Mouse (Mus musculus) frontal cortex, adult 2 months (tissue): ENCODE results near the gene Pkdcc. TPM values are rescaled to one million over a fixed set of nuclear protein-coding genes. Genes with fewer than 3 reads are reported as not detected.

Experiments
- DNase-seq, 2 experiments: peaks; one replicate each; pipeline ENCODE4 v3.0.0; 2022; ENCODE audit warnings: low spot score in 1 of 2; ENCODE audit errors: extremely low spot score in 1 of 2
- polyA plus RNA-seq: library from polyadenylated mRNA; depleted of rRNA; stranded (reverse); fragments of >200 nt; gene quantifications from 2 replicates; pipeline ENCODE4 v1.2.3, GENCODE M21; 2012

Gene Pkdcc
- polyA plus RNA-seq, 1 experiment: 17.4 TPM

DNA sequence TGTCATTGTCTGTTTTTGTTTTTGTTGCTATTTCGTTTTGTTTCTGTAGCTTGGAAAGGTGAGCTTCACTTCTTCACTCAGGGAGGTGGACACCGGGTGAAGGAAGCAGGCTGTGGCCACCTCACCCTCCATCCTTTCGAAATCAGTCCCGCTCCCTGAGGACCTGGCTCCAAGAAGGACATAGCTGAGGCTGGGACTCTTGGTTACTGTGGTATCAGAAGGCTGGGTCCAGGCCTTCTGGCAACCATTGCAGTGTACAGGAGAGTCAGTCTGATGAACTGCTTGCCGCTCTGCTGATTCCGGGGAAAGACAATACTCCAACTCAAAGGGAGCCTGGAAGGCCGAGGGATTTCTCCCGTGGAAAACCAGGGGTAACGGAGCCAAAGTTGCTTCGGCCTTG lies 3.9 kb upstream of the Pkdcc start:
- DNase-seq: no peak

DNA sequence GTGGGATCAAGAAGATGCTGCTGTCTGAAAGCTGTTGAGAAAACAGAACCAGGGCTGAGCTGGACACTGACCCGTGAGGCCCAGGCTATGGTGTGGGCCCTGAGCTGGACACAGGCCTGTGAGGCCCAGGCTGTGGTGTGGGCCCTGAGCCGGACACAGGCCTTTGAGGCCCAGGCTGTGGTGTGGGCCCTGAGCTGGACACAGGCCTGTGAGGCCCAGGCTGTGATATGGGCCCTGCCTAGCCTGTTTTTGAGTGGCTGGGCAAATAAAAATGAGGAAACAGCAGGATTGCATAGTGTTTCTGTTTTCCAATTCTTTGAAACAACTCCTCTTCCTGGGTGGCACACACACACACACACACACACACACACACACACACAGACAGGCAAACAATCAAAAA lies 2.7 kb upstream of the Pkdcc start:
- DNase-seq: no peak

DNA sequence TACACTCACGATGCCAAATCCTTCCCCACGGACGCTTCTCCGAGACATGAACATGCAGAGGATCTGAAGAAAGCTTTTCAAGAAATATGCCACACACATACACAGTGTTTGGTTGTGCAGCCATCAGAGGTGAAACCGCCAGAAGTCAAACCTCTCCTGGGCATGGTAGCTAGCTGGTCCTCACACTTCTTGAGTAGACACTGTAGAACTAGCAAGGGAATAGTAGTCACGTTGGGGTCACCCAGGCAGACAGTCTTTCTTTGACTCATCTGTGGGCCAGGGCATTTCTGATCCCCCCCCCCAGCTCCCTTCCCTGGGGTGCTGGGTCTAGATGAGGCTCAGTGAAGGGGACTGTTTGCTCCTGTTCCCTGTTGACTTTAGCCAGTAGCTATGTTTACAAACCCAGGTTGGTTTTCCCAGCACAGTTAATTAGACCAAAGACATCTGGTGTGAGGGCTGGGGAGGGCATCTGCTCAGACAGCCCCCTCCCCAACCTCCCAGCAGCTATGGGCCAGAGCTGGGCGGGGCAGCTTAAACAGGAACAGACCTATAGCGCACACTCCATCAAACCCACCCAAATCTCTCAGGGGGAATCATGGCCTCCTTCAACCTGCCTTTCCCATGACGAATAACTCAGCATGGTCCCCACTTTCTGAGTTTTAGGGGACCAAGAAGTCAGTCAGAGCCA lies 1.7 kb upstream of the Pkdcc start:
- no peak for DNase-seq

DNA sequence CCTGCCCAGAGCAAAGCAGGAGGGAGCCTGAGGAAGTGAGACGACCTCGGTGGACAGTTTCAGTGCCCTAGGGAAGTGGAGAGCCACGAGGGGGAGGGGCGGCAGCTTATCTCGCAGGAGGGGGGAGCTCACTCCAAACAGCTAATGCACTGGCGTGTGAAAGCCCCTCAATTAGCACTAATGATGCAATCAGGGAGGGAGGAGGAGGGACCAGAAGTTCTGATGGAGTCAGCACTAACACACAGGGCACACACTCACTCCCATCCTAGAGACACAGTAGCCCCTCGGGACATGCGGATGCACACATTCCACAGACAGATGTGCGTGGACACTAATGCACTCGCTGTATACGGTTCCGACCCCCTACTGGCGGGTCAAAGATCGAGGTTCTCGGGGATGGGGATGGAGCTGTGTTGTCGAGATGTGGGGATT lies 915 bp upstream of the Pkdcc start:
- DNase-seq: no peak

DNA sequence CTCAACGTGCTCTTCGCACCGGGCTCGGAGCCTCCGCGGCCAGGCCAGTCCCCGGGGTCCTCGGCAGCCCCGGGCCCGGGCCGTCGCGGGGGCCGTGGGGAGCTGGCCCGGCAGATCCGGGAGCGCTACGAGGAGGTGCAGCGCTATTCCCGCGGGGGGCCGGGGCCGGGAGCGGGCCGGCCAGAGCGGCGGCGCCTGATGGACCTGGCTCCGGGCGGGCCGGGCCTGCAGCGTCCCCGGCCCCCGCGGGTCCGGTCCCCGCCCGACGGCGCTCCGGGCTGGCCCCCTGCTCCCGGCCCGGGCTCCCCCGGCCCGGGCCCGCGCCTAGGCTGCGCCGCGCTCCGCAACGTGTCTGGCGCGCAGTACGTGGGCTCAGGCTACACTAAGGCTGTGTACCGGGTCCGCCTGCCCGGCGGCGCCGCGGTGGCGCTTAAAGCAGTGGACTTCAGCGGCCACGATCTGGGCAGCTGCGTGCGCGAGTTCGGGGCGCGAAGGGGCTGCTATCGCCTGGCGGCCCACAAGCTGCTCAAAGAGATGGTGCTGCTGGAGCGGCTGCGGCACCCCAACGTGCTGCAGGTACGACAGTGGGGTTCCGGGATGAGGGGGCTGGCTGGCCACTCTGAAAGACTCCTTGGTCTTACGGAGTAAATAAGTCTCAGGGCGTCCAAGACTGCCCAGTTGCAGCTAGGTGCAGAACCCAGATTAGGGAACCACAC lies 595 bp downstream of the Pkdcc start:
- DNase-seq: peak in 1 of 2 experiments; percentile 44

DNA sequence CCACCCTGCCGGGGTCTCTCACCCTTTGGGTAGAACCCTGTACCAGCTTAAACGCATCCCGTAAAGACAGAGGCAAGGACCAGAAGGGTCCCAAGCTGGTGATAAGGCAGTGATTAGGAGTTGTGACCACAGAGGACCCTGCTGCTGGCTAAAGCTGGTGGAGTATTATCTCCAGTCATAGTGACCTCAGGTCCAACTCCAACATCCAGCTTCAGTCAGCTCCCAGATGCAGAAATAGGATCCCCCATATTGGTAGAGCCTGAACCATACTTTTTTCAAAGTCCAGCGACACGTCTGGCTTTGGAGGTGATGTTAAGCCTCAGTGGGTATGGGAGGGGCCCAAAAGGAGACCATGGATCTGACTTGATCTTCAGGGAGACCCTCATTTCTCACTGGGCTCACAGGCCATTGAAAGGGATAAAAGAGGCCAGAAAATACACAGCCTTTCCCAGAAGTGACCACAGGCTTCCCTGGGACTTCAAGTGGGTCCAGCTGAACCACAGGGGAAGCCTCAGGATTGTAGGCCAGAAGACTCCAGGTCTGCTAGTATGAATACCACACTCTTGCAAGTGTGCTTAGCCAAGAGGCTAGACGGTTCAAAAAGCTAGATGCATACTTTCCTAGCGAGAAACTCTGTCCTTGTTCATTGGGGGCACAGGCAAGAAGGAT lies 1.3 kb downstream of the Pkdcc start:
- no peak for DNase-seq

DNA sequence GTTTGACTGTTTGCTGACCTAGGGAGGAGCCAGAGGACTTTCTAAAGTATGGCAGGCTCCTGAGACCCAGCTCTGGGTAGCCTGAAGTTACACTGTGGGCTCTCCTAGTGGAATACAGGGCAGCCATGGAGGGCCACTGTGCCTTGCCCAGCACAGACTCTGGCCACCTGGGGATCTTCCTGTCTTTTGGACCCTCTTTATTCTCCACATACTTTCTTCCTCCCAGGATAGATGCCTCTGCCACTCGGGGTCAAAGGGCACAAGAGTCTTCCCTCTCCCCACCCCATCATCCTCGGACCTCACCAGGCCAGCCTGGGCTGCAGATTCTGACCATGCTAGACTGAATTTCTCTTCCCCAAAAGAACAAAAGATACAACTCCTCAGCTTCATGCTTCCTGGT lies 3.1 kb downstream of the Pkdcc start:
- DNase-seq: no peak

DNA sequence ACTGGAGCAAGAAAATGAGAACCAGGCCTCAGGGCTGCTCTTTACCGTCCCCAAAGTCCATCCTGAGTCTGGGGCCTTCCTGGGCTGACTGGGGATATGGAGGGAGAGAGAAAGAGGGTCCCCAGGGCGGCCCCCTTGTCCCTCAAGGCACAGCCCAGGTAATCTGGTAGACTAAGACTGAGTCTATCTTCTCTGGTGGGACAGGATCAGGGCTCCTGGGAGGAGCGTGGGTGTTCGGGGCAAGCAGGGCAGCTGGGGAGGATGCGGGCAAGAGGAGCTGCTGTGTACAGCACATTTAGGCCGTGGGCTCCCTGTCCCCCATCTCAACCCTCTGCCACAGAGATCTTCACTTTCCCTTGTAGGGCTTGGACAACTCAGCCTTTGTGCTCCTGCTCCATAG lies 3.6 kb downstream of the Pkdcc start:
- DNase-seq: no peak

DNA sequence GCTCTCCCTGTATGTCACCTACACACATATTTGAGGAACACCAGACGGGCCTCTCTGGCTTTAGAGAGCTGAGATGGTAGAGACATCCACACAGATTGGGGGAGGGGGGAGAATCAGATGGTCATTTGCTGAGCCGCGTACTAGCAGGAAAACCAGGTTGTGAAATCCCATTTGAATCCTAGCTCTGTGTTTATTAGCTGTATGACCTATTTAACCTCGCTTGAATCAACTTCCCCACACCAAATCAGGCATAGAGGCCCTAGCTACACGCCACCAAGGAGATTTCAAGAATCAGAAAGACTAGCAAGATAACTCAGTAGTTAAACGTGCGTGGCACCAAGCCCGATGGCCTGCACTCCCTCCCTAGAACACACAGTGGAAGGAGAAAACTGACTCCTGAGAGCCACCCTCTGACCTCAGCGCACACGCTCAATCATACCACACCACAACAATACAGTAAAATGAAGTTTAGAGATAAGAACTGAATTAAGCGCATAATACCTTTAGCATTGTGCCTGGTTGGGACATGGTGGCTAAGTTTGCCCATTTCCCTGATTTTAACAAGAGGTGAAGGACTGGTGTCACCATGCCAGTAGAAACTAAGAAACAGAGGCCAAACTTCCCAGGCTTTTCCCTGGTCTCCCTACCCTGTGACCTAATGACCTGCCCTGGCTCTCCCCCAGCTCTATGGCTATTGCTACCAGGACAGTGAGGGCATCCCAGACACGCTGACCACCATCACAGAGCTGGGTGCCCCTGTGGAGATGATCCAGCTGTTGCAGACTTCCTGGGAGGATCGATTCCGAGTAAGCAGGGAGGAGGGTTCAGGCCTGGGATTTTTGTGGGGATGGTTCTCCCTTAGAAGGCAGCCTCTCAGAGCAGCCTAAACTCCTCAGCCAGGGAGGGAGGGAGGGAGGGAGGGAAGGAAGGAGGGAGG lies 4.5 kb downstream of the Pkdcc start:
- no peak for DNase-seq

DNA sequence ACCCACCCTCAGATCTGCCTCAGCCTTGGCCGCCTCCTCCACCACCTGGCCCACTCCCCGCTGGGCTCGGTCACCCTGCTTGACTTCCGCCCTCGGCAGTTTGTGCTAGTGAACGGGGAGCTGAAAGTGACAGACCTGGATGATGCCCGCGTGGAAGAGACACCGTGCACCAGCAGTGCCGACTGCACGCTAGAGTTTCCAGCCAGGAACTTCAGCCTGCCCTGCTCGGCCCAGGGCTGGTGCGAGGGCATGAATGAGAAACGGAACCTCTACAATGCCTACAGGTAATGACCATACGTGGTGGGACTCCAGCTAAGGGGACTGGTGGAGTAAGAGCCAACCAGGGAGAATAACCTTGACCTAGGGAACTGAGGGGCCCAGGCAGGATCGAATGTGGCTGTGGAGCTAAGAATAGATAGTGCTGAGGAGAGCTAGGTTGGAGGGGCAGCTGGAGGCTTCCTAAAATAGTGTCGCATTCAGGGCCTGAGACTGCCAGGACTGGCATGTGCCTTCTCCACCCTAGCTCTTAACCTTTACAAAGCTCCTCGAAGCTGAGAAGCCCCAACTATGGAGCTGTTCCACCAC lies 6.0 kb downstream of the Pkdcc start:
- DNase-seq: no peak

DNA sequence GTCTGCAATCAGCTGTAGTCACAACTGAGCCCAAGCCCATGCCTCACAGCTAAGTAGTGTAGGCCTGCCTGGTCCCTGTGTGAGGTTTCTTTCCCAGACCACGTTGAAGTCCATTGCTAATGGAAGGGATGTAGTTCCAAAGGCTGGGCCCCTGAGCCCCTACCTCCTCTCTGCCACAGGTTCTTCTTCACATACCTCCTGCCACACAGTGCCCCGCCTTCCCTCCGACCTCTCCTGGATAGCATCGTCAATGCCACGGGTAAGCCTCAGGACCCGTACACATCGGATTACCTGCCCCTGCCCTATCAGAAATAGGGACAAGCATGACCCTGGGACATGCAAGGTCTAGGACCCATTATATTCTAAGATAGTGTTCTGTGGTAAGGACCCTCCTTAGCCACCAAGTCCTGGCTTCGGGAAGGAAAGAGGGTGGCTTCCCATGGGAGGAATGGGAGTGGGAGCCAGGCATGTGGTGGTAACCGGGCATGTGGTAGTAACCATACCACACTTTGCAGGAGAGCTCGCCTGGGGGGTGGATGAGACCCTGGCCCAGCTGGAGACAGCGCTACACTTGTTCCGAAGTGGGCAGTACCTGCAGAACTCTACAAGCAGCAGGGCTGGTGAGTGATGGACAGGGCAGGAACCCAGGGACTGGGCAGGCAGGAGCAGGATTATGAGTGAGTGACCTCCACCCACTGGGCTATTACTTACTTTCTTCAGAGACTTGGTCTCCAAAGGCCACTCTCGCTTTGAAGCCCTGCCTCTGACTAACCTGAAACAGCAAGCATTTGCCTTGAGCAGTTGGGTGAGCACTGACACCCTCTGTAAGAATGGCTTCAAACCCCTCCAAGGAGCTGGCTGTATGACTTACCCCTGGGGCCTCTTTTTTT lies 6.8 kb downstream of the Pkdcc start:
- DNase-seq: no peak

DNA sequence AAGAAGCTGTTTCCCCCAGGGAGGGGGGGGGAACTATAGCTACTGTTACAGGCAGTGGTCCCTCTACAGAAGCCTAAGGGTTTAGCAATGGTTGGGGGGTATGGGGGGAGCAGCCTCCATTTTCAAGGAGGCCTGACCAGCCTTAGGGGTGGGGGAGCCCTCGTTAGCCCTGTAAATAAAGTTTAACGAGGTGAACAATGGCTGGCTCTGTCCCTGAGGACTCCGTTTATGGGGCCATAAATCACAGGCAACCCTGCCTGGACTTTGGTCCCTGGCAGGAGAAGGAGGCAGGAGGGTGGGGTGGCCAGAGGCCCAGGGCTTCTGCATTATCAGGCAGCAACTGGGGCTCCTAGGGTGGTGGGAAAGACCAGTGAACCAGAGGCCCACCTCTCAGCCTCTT lies 7.6 kb downstream of the Pkdcc start:
- DNase-seq: no peak

DNA sequence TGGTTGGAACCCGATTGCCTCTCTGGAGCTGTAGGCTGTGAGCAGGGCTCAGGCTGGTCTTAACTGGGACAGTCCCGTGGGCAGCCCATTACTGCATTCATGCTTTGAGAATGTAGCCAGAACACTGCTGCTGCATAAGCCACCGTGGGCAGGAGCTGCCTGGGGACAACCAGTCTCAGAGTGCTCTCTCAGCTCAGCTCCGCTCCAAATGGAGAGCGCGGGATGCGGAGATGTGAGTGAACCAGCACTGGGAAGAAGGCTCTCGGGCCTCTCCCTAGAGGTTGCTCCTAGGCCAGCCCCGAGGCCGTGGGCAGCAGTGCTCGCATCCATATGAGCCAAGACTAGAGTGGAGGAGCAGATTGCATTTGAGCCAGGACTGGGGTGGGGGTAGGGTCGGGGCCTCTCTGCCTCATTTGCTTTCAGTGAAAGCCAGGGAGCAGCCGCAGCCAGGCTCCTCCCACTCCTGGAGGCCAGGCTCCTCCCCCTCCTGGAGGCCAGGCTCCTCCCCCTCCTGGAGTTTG lies 9.4 kb downstream of the Pkdcc start:
- peak in 1 of 2 experiments; percentile 37 for DNase-seq

DNA sequence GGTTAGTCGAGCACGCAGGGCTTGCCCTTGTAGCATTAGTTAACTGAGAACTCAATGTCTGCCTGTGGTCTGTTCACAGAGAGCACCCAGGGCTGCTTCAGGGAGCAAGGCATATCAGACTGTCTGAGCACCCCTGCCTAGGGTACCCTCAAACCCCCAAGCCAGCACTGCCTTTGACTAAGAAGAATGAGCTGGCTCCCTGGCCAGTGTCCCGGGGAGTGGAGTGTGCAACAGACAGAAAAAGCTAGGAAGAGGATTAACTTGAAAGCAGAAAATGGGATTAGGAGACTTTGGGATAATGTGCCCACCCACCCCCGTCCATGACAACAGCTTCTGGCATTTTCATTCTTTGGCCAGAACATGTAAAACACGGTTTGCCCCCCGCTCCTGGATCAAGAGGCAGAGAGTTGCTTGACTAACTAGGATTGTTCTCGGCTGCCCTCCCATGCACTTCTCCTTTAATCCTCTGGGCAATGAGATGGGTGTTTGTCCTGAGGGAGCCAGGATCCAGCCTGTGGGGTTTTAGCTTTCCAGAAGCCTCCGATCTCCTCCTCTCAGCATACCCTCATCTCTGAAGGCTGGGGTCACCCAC lies 11.4 kb downstream of the Pkdcc start:
- no peak for DNase-seq

DNA sequence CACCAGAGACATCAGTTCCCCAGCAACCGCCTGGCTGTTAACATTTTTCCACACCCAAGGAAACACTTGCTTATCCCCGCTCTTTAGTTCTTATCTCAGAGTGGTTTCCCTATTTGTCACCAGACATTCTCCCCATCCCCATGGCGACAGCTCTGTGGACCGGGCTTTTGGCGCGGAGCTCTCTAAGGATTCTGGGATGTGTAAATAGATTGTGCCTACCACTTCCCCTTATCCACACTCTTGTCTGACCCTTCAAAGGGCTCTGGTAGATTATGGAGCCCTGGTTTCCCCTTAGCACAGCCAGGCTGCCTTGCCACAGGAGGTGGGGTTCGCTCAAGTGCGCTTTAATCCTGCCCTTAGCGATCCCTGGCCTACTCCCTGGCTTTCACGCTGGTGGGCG lies 16.3 kb downstream of the Pkdcc start:
- no peak for DNase-seq

DNA sequence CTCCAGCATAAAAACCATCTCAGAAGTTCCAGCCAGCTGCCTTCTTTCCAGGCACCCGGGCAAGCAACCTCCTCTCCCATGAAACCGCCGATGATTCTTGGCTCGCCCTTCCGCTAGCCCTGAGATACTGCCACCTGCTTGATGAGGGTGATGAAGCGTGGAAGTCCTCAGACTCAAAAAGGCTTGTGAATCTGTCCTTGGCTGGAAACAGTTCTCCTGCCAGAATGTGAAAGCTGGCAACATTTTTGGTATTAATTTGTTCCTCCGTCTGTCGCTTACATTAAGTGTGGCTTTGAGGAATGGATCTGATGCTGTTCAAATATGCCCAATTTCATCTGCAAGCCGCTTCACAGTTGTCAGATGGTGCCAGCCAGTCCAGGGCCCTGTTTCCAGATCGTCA lies 20.1 kb downstream of the Pkdcc start:
- DNase-seq: no peak

DNA sequence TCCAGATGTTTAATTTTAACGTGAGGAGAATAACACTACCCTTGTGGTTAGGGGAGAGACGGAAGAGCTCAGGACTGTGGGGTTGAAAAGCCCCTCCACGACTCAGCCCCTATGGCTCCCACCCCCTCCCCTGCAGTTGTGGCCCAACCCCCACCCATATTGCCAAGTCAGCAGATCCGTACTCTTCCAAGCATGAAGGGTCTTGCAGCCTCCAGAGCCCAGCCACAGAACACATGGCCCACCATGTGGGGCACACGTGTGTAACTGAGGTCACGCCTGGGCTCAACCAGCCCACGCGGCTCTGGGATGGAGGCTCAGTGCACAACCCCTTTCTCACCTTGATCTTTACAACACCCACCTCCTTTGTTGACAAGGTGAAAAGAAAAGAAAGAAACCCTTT lies 21.1 kb downstream of the Pkdcc start:
- no peak for DNase-seq

DNA sequence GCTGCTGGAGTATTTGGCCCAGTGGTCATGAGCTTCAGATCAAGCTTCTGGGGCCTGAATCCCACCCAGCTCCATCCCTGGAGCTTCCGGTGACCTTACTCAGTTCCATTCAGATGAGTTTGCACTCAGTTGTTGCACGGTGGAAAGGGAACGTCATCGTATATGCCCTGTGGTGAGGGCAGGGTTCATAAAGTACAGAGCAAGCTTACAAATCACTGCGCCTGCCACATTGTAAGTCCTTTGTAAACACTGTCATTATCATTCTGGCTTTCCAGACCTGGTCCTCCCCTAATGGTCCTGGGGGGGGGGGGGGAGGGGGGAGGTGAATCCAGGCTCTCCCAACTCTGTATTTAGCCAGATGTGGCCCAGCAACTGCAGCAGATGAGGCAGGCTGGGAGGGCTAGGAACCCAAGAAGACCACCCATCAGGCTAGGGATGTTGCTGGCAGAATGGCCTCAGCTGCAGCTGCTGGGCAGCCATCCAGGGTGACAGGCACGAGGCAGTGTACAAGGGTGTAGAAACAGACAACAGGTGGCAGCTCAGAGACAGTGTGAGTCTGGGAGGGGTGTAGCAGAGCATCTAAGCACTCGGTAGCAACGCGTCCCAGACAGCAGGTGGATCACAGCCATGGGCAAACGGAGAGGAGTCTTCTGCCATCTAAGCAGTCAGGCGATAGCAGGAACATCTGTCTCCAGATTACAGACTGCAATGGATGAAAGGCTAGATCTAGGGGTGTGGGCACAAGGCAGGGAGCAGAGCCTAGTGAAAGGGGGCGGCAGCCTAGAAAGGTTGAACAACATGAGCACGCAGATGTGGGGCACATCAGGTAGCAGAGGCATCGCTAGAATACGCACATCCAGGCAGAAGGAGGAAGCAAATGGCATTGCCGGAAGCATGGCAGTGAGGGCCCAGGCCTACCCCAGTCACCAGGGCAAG lies 23.3 kb downstream of the Pkdcc start:
- no peak for DNase-seq
